Comparison of ENCODE assay signal across 9 mouse cellular contexts in the genomic region with DNA sequence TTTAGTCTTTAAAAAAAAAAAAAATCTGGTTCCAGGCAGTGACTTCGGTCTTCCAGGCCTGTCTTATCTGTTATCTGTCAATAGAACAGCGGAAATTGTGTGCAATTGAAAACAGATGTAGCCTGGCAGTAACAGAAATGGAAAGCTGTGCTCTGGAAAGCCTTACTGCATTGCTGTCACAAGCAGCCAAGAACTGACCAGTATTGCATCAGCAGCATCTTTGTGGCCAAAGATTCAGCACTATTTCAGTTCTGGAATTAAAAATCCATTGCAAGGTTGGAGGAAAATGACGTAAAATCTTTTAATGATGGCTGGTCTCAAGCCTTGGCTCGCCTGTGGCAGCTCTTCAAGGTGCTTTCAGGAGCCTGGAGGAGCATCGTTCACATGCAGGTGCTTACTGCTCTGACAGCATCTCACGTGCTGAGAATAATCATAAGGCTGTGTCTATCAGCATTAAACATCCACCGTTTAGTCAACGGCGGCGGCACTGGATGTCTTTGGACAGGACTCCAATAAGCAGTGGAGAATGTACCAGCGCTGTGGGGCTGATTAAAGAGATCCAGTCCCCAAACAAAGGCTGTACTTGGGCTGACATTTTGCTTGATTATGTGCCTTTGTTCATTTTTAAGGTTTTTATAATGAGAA.
DNase-seq lines count a peak whose midpoint lies in the region; ATAC-seq and TF ChIP-seq lines count a peak whose summit lies in the region.
"Had no signal": no experiment of that assay in that cellular context is flagged by ENCODE, and none has a peak within 500 bp of the region (broad histone marks: within the 10 kb centered on the region; RNA-seq: fewer than 3 reads in every experiment).

No protein-coding gene starts in this region.

- no peaks in the 10 kb centered on the region for H3K27me3 ChIP-seq in forebrain, postnatal 0 days (ENCODE audit: insufficient read depth, low read length)
- no peaks in the 10 kb centered on the region for H3K27me3 ChIP-seq in hindbrain, postnatal 0 days (ENCODE audit: insufficient read depth, low read length)
- H3K27me3 ChIP-seq: neural tube, embryonic 12.5 days had no signal

- no peak overlapping the region for H3K4me3 ChIP-seq in forebrain, postnatal 0 days (ENCODE audit: low read depth, low read length)
- H3K4me3 ChIP-seq in hindbrain, postnatal 0 days (ENCODE audit: low read length), result no peak overlapping the region
- H3K4me3 ChIP-seq: neural tube, embryonic 12.5 days had no signal

- DNase-seq in urinary bladder, postnatal 36 days (ENCODE audit: low spot score in 2 of 2), result peak; percentile 2 to 30
- DNase-seq in urinary bladder, postnatal 4 days (ENCODE audit: low spot score in 2 of 2), result no peak
- peak; percentile 41 for DNase-seq in forebrain, postnatal 0 days
- peak; percentile 42 for DNase-seq in hindbrain, postnatal 0 days (ENCODE audit: low spot score)
- peak; percentile 14 for DNase-seq in yolk sac, embryonic 10.5 days (ENCODE audit: low spot score)
- DNase-seq in left cerebral cortex, postnatal 4 days, result no peak
- no peak for DNase-seq in left cerebral cortex, adult 9 months (ENCODE audit: low spot score in 2 of 2)
- no peak for DNase-seq in kidney, adult 8-10 months

- no peak for TF ChIP-seq CTCF in forebrain, postnatal 0 days (IDR thresholded peaks at IDR 0.05; ENCODE audit: low read depth)
- TF ChIP-seq CTCF in hindbrain, postnatal 0 days (IDR thresholded peaks at IDR 0.05; ENCODE audit: low read depth), result no peak

- H3K9me3 ChIP-seq in forebrain, postnatal 0 days (ENCODE audit: low read length), result no peaks in the 10 kb centered on the region
- no peaks in the 10 kb centered on the region for H3K9me3 ChIP-seq in hindbrain, postnatal 0 days (ENCODE audit: low read length)
- H3K9me3 ChIP-seq: neural tube, embryonic 12.5 days had no signal

- H3K4me1 ChIP-seq in forebrain, postnatal 0 days (ENCODE audit: insufficient read depth), result 0 out of 2 replicates have a peak, but pooled peaks cover 3% of the 10 kb centered on the region
- no peaks in the 10 kb centered on the region for H3K4me1 ChIP-seq in hindbrain, postnatal 0 days (ENCODE audit: insufficient read depth, low read length)
- H3K4me1 ChIP-seq: neural tube, embryonic 12.5 days had no signal

- H3K9ac ChIP-seq in forebrain, postnatal 0 days, result no peak overlapping the region
- H3K9ac ChIP-seq in hindbrain, postnatal 0 days (replicated peaks; ENCODE audit: low read length), result no peak overlapping the region
- H3K9ac ChIP-seq: neural tube, embryonic 12.5 days had no signal

- intact Hi-C loops in left cerebral cortex, postnatal 4 days (cut with DNase I), result no loop called here

- WGBS in forebrain, postnatal 0 days, result 52% methylated on average over 11 of the region's 11 CpGs
- 61% methylated on average over 11 of the region's 11 CpGs for WGBS in hindbrain, postnatal 0 days

- H3K4me2 ChIP-seq in forebrain, postnatal 0 days (ENCODE audit: low read depth), result no peak overlapping the region
- no peak overlapping the region for H3K4me2 ChIP-seq in hindbrain, postnatal 0 days (ENCODE audit: low read depth, low read length)
- H3K4me2 ChIP-seq: neural tube, embryonic 12.5 days had no signal

- H3K36me3 ChIP-seq in forebrain, postnatal 0 days (ENCODE audit: insufficient read depth), result no peaks in the 10 kb centered on the region
- H3K36me3 ChIP-seq in hindbrain, postnatal 0 days (ENCODE audit: insufficient read depth, low read length), result no peaks in the 10 kb centered on the region
- H3K36me3 ChIP-seq: neural tube, embryonic 12.5 days had no signal

- peak; percentile 63 for ATAC-seq in forebrain, postnatal 0 days
- ATAC-seq in hindbrain, postnatal 0 days, result peak; percentile 82

- no peak overlapping the region for H3K27ac ChIP-seq in forebrain, postnatal 0 days (ENCODE audit: low read depth, low read length)
- peak overlapping the region; percentile 38 for H3K27ac ChIP-seq in hindbrain, postnatal 0 days
- H3K27ac ChIP-seq: neural tube, embryonic 12.5 days had no signal

Comparison
In these comparisons a context has a peak if more than half of its experiments do, and no peak if none do; other contexts are left out.
1. DNase-seq: peak in urinary bladder, postnatal 36 days (2 of 2), forebrain, postnatal 0 days (single experiment), hindbrain, postnatal 0 days (single experiment) and yolk sac, embryonic 10.5 days (single experiment); none in urinary bladder, postnatal 4 days (0 of 2), left cerebral cortex, postnatal 4 days (single experiment), left cerebral cortex, adult 9 months (0 of 2) and kidney, adult 8-10 months (0 of 2).